Mouse (Mus musculus) urinary bladder, adult 18-20 months (tissue): ENCODE measurements around the gene Comtd1.

Experiments used
- DNase-seq, 2 experiments: peaks; one replicate each; pipeline ENCODE4 v3.0.0; 2022; ENCODE audit warnings: low spot score in 2 of 2, mixed read lengths in 2 of 2

Comtd1 gene

DNA sequence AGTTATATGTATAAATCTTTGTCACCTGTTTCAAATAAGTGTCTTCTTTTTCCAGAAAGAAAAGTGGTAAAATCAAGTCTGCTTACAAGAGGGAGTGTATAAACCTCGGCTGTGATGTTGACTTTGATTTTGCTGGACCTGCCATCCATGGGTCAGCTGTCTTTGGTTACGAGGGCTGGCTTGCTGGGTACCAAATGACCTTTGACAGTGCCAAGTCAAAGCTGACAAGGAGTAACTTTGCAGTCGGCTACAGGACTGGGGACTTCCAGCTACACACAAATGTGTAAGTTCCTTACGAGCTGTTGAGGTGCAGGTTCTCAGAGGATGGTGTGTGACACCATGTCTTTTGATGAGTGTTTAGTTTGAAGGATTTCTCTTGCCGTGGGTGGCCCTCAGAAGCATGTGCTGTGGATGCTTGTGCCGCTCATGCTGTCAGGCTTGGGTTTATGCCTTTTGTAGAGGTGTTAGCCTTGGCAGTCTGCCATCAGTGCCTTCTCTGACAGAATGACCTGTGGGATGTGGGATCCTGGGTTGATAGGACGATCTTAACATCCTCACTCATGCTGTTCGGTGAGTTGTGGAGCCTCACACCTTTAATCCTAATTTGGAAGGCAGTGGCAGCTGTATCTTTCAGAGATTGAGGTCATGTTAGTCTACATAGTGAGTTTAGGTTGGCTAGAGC lies 10.3 kb downstream of the Comtd1 start:
- DNase-seq = no peak

DNA sequence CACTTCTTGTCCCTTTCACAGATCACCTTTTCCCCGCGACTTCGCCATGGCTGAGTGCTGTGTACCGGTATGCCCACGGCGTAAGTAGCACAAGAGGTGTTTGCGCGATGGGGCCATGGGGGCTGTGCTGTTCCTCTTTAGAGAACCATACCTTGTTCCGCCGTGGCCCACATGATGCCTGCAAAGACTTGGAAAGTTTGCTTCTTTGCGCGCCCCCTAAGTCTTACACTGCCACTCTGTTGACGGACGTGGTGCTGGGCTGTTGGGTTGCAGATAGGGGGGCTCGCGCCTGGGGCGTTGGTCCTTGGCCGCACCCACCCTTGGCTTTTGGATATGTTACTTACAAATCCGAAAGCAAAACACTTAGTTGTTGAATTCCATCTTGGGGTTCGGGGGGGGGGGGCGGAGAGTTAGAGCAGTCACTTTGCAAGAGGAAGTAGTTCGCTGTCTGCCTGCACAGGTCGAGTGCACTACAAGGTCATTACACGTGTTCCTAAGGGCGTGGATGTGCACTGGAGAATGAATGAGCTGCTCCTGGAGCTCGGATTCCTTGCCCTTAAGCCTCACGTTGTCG lies 16.9 kb downstream of the Comtd1 start:
- DNase-seq = peak in 1 of 2 experiments; percentile 30

DNA sequence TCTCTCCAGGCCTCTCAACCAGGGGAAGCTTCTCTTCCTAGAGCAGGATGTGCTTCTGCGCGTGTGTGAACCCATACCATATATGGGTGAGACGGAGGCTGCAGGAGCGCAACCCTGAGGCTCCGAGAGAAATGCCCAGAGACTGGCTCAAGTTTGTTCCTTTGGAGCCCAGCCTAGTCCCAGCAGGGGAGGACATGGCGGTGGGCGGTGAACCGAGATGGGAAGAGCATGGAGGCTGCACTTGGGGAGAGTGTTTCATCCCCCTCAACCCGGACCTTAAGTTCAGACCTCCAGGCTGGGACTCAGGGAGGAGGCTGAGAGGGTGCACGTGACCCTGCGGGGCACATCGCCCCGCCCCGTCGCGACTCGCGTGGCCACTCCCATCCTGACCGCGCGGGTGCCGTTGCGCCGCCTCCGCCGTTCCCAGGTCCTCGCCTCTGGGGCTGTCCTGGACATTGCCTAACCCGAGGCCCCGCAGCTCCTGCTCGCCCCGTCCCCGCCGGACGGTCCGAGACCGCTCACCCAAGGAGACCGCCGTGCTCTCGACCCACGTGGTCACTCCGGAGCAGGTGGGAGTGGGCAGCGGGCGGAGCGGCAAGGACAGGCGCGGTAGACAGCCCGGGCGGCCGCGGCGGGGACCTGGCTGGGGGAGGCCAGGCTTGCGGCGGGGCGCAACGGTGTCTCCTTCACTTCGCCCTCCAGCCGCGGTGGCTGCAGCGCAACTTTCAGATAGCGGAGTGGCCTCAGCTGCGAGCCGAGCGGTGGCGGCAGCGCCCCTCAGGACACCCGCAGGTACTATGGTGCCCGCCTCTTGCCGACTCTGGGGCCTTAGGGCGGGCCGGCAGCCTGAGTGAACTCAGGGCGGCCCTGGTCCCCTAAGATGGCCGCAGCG lies 17.7 kb downstream of the Comtd1 start:
- peak; percentile 95 to 99 for DNase-seq

DNA sequence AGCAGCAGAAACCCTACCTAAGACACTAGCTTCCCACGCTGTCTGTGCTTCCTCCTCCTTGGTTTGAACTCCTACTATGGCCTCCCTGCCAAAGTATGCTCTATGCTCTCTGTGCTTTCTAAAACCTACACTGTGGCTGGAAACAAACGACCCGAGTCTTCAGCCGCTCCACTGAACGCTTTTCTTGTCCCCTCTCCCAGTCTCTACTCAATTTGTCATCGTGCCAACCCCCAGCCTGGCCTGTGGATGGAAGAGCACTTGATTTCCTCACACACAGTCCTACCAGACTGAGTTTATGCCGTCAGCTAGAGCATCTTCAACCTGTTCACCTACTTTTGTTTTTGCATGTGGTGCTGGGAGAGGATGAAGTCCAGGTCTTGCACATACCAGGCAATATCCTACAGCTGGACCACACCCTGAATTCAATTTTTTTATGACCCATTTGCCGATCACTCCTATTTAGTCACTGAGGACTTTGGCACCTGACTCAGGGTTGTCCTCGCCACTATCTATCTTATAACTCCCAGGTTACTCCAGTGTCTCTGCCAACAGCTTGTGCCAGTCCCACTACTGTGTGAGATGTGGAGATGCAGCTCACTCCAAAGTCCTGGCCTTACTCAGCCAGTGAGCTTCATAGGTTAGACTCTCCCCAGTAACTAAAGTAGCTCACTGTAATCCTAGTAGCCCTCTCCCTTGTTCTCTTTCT lies 22.8 kb downstream of the Comtd1 start:
- DNase-seq = no peak

DNA sequence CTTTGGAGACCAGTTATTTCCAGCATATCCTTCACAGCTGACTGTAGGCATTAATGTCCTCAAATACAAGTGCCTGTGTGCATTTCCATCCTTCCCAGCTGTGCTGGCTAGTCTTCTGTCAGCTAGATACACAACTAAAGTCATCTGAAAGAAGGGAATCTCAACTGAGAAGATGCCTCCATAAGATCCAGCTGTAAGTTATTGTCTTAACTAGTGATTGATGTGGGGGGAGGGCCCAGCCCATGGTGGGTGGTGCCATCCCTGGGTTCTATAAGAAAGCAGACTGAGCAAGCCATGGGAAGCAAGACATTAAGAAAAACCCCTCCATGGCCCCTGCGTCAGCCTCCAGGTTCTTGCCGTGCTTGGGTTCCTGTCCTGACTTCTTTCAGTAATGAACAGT lies 23.8 kb downstream of the Comtd1 start, which contains the start of gene Vdac2:
Gene Vdac2 (plus strand): TSS at position 301 of the 400 bp plus-strand sequence.
- DNase-seq = no peak

DNA sequence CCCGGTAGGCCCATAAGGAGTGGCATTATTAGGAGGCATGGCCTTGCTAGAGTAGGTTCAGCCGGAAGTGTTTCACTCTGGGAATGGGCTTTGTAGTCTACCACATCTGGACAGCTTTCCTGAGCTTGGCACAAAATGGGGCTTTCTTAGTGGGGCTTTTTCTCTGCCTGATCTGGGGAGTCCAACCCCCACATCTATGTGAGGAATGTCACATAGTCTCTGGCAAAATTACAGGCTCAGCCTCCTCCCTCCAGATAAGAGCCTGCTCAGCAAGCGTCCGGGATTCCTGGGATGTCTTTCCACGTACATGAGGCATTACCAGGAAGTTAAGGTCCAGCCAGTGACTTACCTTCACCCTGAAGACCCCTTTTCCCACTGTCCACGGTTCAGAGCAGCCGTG lies 24.9 kb downstream of the Comtd1 start:
- DNase-seq = no peak

DNA sequence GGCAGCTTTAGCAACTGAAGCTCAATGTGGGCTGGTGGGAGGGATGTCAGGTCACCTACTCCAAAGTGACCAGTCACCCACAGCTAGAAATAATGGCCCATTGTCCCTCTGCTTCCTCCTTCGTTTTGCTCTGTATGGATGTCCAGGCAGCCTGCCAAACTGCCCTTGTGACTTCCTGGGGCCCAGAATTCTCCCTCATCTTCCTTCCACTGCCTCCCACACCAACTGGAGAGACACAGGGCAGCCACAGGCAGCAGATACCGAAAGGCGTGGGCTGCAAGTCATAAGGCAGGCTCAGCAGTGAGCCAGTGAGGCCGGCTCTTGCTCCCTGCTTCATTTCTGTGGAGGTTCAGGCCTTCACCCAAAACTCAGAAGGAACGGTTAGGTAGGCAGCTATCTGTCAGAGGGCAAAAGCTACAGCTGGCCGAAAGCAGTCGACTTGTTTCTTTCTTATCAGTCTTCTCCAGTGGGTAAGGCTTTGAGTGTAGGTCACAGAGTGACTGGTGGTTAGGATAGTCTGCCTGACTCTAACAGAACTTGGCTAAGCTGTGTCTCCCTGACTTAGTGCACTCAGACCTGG lies 25.9 kb downstream of the Comtd1 start:
- DNase-seq = peak in 1 of 2 experiments; percentile 20

DNA sequence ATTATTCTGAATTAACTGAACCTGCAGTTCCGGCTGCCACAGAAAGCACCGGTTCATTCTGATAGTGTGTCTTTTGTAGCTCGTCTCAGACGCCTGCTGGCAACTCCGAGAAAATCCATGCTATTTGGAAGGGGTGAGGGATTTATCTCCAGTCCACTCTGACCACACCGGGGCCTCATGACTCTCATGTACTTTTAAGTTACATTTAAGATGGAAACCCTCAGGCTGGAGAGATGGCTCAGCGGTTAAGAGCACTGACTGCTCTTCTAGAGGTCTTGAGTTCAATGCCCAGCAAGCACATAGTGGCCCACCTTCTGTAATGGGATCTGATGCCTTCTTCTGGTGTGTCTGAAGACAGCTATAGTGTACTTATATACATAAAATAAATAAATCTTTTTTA lies 26.5 kb downstream of the Comtd1 start:
- DNase-seq = no peak

DNA sequence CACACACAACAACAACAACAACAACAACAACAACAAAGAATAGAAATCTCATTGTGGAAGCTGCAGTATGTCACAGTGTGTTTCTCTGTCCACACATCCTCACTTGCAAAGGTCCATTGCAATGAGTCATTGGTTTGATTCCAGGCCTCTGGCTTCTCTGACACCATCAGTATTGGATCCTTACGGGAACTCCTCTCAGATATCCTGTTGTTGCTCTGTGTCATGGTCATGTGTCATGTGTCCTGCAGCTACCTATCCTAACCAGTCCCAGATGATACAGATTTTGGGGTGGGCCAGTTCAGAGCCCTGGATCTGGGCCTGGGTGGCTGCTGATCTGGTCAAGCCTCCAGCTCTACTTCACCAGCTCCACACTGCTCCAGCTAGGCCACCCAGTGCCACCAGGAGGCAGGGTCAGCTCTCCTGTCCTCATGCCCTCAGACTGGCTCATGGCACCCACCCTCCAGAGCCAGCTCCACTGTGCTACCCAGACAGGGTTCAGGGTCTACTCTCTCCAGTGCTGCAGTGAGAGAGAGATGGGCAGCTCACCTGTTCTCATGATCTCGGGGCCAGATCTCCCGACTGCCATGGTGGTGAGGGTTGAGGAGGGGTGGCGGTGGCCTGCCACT lies 27.8 kb downstream of the Comtd1 start:
- no peak for DNase-seq

DNA sequence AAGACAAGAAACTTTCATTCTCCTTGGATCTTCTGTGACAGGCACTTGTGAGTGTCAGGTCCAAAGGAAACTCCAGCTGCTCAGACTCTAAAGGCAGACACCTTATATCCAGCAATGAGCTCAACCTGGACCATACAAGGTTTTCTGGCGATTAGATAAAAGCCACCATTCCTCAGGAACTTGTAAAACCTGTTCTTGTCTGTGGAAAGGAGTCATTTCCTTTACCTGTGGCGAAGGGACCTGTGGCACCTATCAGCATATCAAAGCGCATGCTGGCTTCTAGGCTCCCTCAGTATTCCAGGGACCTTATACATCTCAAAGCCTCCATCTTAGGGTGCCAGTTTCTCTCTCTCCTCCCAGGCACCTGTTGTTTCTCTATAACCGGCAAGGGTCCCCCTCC lies 31.3 kb downstream of the Comtd1 start:
- DNase-seq = no peak

DNA sequence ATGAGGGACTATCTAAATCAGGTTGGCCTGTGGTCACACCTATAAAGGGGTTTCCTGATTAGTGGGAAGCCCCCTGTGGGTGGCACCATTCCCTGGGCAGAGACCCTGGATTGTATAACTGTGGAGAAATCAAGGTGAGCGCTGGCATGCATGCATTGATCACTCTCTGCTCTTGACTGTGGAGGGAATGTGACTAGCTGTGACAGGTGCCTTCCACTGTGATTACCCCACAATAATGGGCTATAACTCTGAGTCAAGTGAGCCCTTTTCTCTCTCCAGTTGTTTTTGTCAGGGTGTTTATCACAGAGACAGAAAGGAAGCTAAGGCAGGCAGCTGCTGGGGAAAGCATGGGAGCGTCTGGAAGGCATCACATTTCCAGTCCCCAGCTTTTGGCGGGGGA lies 32.5 kb downstream of the Comtd1 start:
- DNase-seq = no peak

DNA sequence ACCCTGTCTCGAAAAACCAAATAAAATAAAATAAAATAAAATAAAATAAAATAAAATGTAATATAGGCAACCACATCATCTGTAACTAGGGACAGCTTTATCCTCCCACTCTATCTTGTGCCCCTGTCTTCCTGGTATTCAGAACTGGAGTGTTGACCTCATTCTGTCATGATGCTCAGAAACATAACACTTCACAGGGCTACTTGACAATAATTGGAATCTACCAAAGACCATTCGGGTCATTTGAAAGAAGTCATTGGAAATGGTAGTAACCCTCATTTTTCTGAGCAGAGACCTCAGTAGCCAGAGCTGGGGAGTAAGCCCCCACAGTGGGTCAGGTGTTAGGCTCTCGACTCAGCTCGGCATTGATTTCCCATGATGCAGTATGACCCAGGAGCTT lies 34.2 kb downstream of the Comtd1 start:
- DNase-seq = no peak

DNA sequence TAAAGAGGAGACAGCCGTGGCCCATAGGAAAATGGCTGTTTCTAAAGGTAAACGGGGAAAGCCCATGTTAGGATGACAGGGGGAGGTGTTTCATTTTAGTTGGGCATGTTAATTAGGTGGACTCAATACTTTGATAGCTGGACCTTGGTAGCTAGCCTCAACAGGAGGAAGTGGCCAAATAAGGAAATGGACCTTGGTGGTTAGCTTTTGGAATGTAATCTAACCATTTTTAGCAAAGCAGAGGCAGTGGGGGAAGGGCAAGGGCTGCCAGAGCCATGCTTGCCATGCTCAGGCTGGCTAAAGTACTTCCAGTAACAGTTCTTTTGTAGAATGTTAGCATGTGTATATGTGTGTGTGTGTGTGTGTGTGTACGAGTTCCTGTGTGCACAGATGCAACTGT lies 34.9 kb downstream of the Comtd1 start:
- DNase-seq = no peak

DNA sequence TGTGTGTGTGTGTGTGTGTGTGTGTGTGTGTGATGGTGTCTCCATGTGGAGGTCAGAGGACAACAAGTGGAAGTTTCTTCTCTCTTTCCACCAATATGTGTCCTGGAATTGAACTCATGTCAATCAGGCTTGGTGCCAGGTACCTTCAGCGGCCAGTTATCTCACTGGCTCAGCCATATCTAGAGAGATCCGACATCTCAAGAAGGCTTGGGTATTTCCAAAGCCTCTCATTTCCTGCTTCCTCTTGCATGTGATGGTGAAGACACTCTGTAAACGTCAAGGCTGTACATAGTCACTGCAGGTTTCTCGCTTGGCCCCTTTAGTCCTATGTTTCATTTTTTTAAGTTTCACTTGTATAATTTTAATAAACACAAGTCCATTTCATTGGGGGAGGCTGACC lies 35.6 kb downstream of the Comtd1 start:
- no peak for DNase-seq

DNA sequence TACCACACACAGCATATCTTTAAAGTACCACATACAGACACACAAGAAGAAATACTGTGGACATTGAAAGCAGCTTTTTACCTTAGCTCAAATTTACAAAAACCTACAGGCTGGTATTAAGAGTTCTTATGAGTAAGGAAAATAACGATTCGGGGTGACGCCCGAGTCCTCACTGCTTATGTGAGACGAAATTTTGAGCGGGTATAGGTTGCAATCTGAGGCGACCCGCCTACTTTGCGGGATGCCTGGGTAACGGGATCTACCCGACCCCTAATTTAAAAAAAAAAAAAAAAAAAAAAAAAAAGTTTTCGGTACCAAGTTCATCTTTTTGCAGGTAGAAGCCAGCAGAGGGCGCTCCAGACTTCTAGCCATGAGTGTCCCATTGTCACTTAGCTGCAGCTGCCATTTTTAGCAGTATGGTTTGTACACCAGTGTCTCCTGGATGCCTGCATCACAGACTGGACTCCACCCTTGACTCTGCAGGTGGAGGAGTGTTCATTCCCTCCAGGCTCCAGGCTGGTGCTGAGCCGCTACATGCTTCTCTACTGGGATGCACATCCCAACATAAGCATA lies 36.1 kb downstream of the Comtd1 start:
- DNase-seq = peak in 1 of 2 experiments; percentile 24

DNA sequence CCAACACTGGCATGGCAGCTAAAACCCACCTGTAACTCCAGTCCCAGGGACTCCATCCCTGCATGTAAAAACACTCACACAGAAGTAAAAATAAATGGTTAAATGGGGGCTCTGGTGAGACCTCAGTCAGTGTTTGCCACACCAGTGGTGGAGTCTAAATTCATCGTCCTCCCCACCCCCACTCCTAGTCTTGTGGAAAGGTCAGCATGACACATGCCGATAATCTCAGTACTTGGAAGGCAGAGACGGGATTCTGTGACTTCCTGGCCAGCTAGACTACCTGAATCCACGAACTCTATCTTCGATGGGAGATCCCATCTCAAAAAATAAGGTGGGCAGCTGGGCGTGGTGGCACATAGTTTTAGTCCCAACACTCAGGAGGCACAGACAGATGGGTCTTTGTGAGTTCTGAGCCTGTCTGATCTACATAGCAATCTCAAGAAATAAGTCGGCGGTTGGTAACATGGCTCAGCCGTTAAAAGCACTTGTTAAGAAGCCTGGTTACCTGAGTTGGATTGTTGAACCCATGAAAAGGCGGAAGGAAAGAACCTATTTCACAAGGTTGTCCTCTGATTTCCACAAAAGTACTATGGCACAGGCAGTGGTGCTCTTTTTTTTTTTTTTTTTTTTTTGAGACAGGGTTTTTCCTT lies 36.9 kb downstream of the Comtd1 start:
- DNase-seq = no peak

DNA sequence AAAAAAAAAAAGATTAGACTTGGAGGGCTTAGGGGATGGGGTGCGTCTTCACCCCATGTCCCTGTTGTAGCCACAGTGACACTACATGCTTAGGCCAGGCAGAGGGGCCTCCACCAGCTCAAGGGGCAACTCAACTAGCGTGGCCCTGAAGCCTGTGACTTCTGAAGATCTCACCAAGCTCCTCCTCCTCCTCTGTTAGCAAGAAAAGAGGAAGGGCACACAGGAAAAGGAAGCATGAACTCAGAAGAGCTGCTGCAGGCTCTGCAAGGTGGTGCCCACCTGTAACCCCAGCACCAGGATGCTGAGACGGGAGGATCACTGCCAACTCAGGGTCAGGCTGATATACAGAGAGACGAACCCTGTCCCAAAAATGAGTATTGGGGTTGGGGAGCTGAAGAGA lies 37.5 kb downstream of the Comtd1 start:
- no peak for DNase-seq

DNA sequence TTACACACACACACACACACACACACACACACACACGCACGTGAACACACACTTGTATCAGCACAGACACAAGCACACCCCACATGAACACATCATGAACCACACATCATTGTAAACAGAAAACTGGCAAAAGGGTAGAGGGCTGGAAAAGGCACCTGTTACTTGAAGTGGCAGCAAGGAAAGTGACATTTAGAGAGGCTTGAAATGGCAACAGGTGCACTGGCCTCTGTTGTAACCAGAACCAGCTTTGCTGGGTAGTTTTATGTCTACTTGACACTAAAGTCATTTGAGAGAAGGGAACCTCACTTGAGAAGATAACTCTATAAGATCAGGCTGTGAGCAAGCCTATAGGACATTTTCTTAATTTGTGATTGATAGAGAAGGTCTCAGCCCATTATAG lies 39.4 kb downstream of the Comtd1 start:
- no peak for DNase-seq

DNA sequence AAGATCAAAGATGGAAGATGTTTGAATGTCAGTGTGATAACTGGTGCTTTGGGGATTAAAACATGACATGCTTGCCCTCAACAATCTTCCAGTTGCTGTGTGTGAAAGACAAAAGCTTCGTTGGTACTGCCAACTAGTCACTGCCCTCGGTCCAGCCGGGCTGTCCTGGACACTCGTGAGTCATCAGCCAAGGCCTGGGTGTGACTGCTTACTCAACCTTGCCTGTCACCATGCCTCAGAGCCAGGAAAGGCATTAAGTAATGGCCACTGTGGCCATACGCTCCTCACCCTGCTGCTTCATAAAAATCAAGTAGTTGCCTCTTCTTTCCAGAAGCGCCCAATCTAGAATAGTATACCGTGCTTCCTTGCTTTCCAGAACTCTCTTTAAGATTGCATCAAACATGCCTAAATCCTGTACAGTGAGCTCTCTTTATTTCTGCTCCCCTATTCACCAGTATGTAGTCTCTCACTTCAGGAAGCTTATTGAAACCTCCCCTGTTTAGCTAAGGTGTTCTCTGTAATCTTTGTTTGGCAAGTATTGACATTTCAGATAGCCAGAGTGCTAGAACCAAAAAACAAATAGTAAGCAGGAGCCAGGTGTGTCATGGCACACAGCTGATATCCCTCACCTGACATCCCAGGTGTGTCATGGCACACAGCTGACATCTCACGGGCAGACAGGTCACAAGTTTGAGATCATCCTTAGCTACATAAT lies 40.4 kb downstream of the Comtd1 start:
- DNase-seq = peak in 1 of 2 experiments; percentile 19
